Mouse (Mus musculus) hindbrain, embryonic 11.5 days (tissue): ENCODE measurements at regions not wholly inside any gene's neighbourhood (a gene's known extent, or its start where the extent isn't known, plus 50 kb on each side); places are given as distances from the start of the nearest gene placed in this dataset.

ENCODE experiments used
- ATAC-seq: fragments of 200-750 bp; cut with Nextera tagmentation; 2 replicates; pipeline ENCODE4 v1.8.0; 2017; ENCODE audit warnings: mild to moderate bottlenecking, moderate TSS enrichment, moderate library complexity; ENCODE audit not compliant: low FRiP score
- DNase-seq: peaks from one replicate; pipeline ENCODE4 v3.0.0-alpha.2; 2015; ENCODE audit warnings: low spot score
- H3K27ac ChIP-seq: fragments of 300-500 bp; sonication (generic); 2 replicates; pipeline ENCODE4 v1.5.1; 2014; ENCODE audit warnings: mild to moderate bottlenecking, low read depth, low read length
- H3K27me3 ChIP-seq: fragments of 300-500 bp; sonication (generic); 2 replicates; pipeline ENCODE4 v1.6.1; 2014; ENCODE audit warnings: mild to moderate bottlenecking, low read length, moderate library complexity, mixed read lengths; ENCODE audit not compliant: control insufficient read depth, insufficient read depth
- H3K36me3 ChIP-seq: fragments of 300-500 bp; sonication (generic); 2 replicates; pipeline ENCODE4 v1.6.1; 2014; ENCODE audit warnings: mild to moderate bottlenecking, low read length, moderate library complexity, mixed read lengths; ENCODE audit not compliant: control insufficient read depth, insufficient read depth
- H3K4me1 ChIP-seq: fragments of 300-500 bp; sonication (generic); replicated peaks from 2 replicates; pipeline ENCODE4 v1.6.1; 2014; ENCODE audit warnings: low read length, mixed read lengths; ENCODE audit not compliant: control insufficient read depth, insufficient read depth
- H3K4me2 ChIP-seq: fragments of 300-500 bp; sonication (generic); replicated peaks from 2 replicates; pipeline ENCODE4 v1.6.1; 2014; ENCODE audit warnings: mild to moderate bottlenecking, low read depth, low read length
- H3K4me3 ChIP-seq: fragments of 300-500 bp; sonication (generic); 2 replicates; pipeline ENCODE4 v1.5.1; 2014; ENCODE audit warnings: low read depth, low read length
- H3K9ac ChIP-seq: fragments of 300-500 bp; sonication (generic); 2 replicates; pipeline ENCODE4 v1.6.1; 2014; ENCODE audit warnings: low read depth, low read length
- H3K9me3 ChIP-seq: fragments of 300-500 bp; sonication (generic); 2 replicates; pipeline ENCODE4 v1.6.1; 2016; ENCODE audit warnings: low read length; ENCODE audit not compliant: control insufficient read depth
- WGBS: fragments of 180-500 bp; shearing (Covaris S2); extraction: QIAGEN DNeasy Blood & Tissue Kit; methylation state at CpG from one replicate; pipeline ENCODE4 v1.1.7; 2014; 5-methylcytosine and 5-hydroxymethylcytosine counted together

DNA sequence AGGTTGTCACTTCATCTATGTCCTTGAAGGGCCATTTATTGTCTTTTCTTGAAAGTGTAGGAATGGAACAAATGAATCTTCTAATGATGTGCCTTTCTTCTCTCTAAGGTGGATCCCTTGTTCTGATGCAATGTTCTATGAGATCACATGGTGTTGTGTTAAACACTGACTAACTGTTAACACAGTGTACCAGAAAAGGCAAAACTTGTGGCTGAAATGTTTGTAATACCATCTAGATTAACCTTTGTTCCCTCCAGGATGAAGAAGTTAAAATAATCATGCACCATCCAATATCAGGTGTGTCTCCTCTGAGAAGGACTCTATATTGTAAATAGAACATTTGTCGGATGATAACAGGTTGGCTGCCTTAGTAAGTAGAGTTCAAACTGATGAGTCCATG lies 849.1 kb downstream of the Gm9195 start:
- Histone ChIP-seq H3K36me3 (no peaks in the 10 kb centered on the region), H3K9ac (no peak overlapping the region), H3K4me2 (no peak overlapping the region), H3K4me1 (no peaks in the 10 kb centered on the region), H3K27me3 (no peaks in the 10 kb centered on the region), H3K4me3 (no peak overlapping the region), H3K9me3 (no peaks in the 10 kb centered on the region), H3K27ac (no peak overlapping the region)
- WGBS, result 92% methylated on average over 1 of the region's 1 CpGs
- no peak for DNase-seq
- ATAC-seq, result no peak

DNA sequence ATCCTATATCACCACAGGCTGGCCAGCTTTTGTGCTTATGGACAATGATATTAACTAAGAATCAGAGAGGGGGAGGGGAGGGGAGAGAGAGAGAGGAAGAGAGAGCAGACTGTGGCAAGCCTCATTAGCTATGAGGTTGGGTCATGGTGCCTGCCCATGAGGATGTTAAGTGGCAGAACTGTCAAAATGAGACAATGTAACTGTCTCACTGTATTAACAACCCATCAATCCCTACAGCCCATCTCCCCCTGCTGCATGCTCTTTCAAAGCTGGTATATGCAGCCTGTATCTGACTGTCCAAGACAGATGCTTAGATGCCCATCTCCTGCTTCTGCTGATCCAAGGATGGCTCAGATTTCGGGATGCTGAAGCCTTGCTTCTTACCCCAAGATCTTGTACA lies 852.6 kb downstream of the Gm9195 start:
- H3K4me1 ChIP-seq, result no peaks in the 10 kb centered on the region

DNA sequence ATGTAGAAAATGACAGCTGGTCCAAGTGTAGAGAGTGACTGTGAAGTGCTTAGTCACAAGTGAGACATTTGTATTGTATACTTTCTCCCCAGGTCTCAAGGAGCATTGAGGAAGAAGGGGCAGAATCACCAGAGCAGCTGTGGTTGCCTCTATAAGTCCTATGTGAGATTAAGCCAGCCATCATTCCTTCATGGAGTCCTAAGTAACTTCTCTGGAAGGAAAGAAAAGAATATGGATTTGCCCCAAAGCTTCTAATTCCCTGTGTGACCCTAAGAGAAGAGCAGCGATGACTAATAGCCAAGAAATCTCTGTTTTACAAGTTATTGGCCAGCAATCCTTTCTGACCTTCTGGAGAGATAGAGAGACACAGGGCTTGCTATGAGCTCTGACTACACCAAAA lies 856.5 kb downstream of the Gm9195 start:
- H3K4me1 ChIP-seq, result no peaks in the 10 kb centered on the region
- H3K9me3 ChIP-seq, result no peaks in the 10 kb centered on the region
- no peak for DNase-seq
- H3K27me3 ChIP-seq, result no peaks in the 10 kb centered on the region
- H3K36me3 ChIP-seq, result no peaks in the 10 kb centered on the region
- ATAC-seq, result no peak
- H3K9ac ChIP-seq, result no peak overlapping the region
- H3K4me3 ChIP-seq, result no peak overlapping the region
- H3K27ac ChIP-seq, result no peak overlapping the region
- no peak overlapping the region for H3K4me2 ChIP-seq
- WGBS, result 96% methylated on average over 1 of the region's 1 CpGs

More for the DNA sequence above, 852.6 kb downstream of the Gm9195 start:
- Histone ChIP-seq H3K27ac (no peak overlapping the region), H3K9ac (no peak overlapping the region), H3K27me3 (no peaks in the 10 kb centered on the region), H3K4me2 (no peak overlapping the region), H3K4me3 (no peak overlapping the region), H3K36me3 (no peaks in the 10 kb centered on the region), H3K9me3 (no peaks in the 10 kb centered on the region)
- 0 out of 2 replicates have a peak, but pooled peaks have one; percentile 53 for ATAC-seq
- WGBS, result 81% methylated on average over 1 of the region's 1 CpGs
- DNase-seq, result peak; percentile 3

DNA sequence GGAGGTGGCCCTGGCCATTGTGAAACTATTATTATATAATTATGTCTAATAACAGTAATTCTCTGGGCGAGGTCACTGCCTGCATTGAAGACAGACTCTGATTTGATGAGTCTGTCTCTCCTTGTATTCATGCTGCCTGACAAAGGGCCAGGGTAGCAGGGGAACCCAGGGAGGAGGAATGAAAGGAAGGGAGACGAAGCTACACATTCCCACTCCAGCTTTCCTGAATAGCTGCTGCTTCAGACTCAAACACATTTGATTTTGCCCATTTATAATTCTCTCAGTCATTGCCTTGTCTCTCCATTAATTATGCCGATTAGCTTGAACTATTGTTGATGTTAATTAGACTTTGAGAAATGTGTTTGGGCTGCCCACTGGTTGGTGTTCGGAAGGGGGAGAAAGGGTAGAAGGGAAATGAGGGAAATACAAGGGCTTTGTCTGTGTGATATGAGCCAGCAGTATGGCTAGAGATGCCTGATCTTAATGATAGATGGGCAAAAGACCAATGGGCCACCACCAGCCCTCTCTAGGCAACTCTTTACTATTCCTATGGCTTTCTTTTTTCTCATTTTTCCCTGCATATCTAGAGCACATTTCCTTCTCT lies 881.8 kb downstream of the Gm9195 start:
- ATAC-seq (no peak), DNase-seq (no peak)
- Histone ChIP-seq H3K27ac (no peak overlapping the region), H3K27me3 (no peaks in the 10 kb centered on the region), H3K9ac (no peak overlapping the region), H3K4me3 (no peak overlapping the region), H3K9me3 (no peaks in the 10 kb centered on the region), H3K4me1 (no peaks in the 10 kb centered on the region), H3K36me3 (no peaks in the 10 kb centered on the region), H3K4me2 (no peak overlapping the region)
- WGBS, result 66% methylated on average over 4 of the region's 4 CpGs

DNA sequence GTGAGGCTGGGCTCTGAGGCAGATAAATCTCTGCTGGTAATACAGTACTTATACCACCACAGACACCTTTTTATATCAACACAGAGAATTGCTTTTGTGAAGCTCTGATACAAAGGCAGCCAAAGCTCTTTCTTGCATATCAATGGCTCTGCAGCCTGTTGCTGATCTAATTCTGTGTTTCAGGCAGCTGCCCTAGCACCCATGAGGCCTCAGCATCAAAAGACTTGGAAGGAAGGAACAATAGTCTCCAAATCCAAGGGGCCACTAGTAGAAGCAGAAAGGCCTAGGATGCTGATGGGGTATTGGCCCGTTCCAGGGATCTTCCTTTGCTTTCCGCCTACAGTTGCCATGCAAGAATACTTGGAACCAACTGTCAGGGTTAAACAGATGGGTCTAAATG lies 887.9 kb downstream of the Gm9195 start:
- no peak overlapping the region for H3K4me2 ChIP-seq
- no peaks in the 10 kb centered on the region for H3K36me3 ChIP-seq
- no peak for DNase-seq
- no peaks in the 10 kb centered on the region for H3K9me3 ChIP-seq
- no peak overlapping the region for H3K27ac ChIP-seq
- no peak for ATAC-seq
- H3K27me3 ChIP-seq, result no peaks in the 10 kb centered on the region
- no peaks in the 10 kb centered on the region for H3K4me1 ChIP-seq
- 49% methylated on average over 2 of the region's 2 CpGs for WGBS
- H3K4me3 ChIP-seq, result no peak overlapping the region
- H3K9ac ChIP-seq, result no peak overlapping the region

DNA sequence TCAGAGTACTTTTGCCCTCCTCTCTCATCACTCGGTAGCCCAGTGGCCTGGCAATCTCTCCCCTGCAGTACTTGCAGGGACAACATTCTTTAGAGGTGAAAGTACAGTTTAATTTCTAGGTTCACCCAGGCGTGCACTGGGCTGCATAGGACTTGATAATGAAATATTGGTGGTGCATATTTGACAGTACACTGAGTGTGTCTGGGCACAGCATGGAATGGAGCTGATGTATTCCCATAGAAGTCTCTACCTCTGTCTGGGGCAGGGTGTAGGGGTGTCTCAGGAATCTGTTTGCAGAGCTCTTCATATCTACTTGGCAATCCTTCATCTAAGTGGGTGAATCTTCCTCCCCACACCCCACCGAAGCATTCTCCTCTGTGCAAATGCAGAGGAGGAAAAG lies 893.8 kb downstream of the Gm9195 start:
- H3K4me1 ChIP-seq, result no peaks in the 10 kb centered on the region
- H3K4me2 ChIP-seq, result no peak overlapping the region
- DNase-seq (no peak), ATAC-seq (no peak)
- H3K4me3 ChIP-seq, result no peak overlapping the region
- H3K9ac ChIP-seq, result no peak overlapping the region
- H3K27me3 ChIP-seq, result no peaks in the 10 kb centered on the region
- H3K9me3 ChIP-seq, result no peaks in the 10 kb centered on the region
- no peak overlapping the region for H3K27ac ChIP-seq
- 80% methylated on average over 3 of the region's 3 CpGs for WGBS
- no peaks in the 10 kb centered on the region for H3K36me3 ChIP-seq

DNA sequence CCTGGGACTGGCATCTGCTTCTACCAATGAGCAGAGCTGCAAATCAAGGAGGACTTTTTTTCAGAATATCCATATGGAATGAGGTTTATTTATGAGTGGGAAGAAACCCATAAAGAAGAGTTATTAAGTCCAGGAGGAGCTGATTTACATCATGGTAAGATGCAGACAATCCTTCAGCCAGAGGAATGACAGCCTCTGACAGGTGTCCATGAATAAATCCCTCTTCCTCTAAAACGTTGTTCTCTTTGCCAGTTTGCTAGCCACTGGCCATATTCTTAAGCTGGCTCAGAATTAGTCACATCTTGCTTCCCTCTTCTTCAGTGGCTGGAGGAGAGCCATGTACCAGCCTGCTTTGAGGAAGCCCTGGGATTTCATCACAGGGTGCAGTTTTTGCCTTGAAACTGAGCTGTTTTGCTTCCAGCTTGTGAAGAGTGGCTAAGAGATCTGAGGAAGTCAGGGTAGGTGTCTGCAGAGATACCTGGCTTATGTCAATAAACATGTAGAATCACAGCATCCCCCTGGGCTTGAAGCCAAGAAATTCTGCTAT lies 902.9 kb downstream of the Gm9195 start:
- DNase-seq, result no peak
- Histone ChIP-seq H3K27me3 (no peaks in the 10 kb centered on the region), H3K4me3 (no peak overlapping the region), H3K9me3 (no peaks in the 10 kb centered on the region), H3K4me2 (no peak overlapping the region), H3K27ac (no peak overlapping the region), H3K36me3 (no peaks in the 10 kb centered on the region), H3K9ac (no peak overlapping the region), H3K4me1 (no peaks in the 10 kb centered on the region)
- WGBS, result 62% methylated on average over 1 of the region's 1 CpGs
- ATAC-seq, result no peak

DNA sequence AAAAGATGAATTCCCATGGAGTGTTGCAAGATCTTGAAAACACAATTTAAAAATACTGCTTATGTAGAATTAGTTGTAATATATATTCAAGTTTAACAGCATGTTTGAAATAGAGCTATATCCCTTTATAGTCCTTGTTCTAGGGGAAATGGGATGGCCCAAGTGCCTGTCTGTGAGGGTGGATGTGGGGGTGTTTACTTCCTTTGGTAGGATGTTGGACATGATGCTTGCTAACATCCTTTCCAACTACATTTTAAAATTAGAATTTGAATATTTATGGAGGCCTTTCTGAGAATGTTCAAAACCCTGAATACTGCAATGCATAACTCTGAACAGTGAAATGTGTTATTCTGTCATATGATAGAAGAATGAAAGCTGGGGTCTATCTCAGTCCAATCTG lies 903.6 kb downstream of the Gm9195 start:
- no peak overlapping the region for H3K9ac ChIP-seq
- H3K27me3 ChIP-seq, result no peaks in the 10 kb centered on the region
- DNase-seq (no peak), ATAC-seq (no peak)
- H3K4me1 ChIP-seq, result no peaks in the 10 kb centered on the region
- no peak overlapping the region for H3K27ac ChIP-seq
- H3K9me3 ChIP-seq, result no peaks in the 10 kb centered on the region
- no peak overlapping the region for H3K4me2 ChIP-seq
- H3K36me3 ChIP-seq, result no peaks in the 10 kb centered on the region
- H3K4me3 ChIP-seq, result no peak overlapping the region

DNA sequence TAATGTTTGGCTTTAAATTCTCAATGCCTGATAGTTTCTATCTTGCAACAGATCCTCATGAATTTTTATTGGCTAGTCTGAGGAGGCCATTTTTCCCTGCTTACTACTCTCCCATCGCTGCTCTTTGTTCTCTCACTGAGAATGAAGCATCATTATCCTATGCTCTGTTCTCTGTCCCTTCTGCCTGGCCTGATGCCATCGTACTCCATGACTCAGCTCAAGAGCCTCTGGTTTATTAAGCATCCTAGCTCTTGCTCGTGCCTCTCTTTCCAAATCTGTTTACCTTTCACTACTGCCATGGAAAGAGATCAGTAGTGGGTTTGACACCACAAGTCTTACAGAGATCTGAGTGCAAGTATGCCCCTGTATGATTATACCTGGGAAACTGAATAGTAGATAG lies 926.8 kb downstream of the Gm9195 start:
- Histone ChIP-seq H3K36me3 (no peaks in the 10 kb centered on the region), H3K27ac (no peak overlapping the region), H3K4me1 (no peaks in the 10 kb centered on the region), H3K27me3 (no peaks in the 10 kb centered on the region), H3K9me3 (no peaks in the 10 kb centered on the region), H3K4me3 (no peak overlapping the region), H3K4me2 (no peak overlapping the region), H3K9ac (no peak overlapping the region)
- no peak for DNase-seq
- 82% methylated on average over 3 of the region's 3 CpGs for WGBS
- no peak for ATAC-seq
